Mouse (Mus musculus) cerebellum, postnatal 10 days (tissue): ENCODE results near the gene Aqp11.

Source experiments
- DNase-seq, 2 experiments: peaks; one replicate each; pipeline ENCODE4 v3.0.0; 2021; ENCODE audit warnings: mixed read lengths in 2 of 2

The Aqp11 gene

DNA sequence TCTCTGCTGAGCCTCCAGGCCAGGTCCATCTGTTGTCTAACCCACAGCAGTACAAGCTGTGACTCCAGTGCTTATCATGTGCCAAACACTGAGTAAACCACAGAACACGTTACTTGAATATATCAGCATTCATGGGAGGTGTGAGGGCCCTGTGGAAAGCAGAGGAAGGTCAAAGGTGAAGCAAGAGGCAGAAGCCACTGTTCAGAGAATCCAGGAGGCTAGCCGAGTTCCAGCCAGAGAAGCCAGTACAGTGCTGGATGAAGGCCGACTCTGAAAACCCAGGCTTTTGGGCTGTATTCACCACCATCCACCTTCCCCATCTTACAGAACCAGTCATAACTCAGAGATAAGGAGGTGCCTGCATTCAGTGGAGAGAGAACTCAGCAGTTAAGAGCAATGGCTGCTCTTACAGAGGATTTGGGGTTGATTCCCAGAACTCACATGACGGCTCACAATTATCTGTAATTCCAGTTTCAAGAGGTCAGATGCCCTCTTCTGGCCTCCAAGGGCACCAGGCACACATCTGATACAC, 9.2 kb upstream of the Aqp11 start:
- DNase-seq: no peak

DNA sequence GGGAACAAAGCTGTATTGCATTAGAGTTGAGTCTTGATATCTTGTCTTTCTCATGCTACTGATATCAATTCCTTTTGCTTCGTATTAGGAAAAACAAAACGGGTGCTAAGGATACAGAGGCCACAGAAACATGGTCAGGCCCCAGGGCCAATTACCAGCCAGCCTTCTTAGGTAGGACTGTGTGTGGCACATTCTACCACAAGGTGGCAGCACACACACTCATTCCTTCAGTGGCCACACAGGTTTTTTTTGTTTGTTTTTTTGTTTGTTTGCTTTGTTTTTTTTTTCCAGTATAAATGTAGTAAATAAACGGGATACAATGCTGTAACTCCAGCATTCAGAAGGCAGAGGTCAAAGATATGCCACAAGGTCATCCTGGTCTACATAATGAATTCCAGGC, 7.2 kb upstream of the Aqp11 start:
- DNase-seq: peak; percentile 82 to 86

DNA sequence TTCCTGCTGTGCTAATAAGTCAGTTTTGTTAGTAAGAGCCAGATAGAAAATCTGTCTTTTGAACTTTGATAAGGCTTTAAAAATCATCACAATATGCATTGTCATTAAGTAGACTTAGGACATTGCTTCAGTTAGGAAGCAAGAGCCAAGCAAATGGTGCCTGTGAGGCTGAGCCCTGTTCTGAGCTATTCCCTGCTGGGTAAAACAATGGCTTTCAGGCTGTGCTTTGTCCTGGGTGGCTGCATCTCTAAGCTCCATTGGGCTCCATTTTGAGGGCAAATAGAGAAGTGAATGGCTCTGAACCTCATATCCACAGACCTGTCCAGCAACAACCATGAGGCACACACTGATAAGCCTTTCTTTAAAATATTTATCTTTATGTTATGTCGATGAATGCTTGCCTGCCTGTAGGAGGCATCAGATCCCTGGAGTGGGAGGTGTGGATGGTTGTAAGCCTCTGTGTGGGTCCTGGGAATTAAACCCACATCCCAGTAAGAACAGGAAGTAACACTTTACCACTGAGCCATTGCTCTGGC, 3.7 kb upstream of the Aqp11 start:
- no peak for DNase-seq

DNA sequence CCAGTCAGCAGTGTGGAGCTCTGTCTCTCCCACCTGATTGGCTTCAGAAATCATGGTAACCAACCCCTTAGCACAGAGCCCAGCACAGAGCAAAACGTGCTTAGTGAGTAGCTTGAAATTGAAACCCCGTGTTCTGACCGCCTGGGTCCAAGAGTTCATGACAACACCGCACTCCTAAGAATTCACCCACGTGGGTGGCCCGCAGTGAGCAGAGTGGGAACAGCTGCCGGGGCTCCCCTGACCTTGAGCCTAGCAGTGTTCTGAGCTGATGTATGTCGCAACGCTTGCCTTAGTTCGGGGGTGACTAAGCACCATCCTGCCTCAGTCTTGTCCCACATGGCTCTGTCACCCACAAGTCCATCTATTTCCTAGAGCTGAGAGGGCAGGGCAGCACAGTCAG, 2.9 kb upstream of the Aqp11 start:
- DNase-seq: no peak

DNA sequence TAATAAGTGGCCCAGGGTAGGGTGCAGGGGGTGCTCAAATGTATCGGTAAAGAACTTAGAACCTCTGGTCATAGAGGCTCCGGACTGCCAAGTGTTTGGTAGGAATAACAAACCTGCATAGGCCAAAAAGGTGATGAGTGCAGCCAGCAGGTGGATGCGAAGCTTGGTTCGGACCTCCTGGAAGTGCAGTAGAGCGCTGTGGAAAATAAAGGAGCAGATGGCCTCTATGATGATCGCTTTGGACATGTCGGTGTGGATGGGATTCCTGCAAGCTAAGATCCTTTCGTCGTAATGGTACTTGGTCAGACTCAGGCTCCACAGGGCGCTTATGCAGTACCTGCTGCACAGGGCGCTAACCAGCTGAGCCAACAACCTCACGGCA, 842 bp downstream of the Aqp11 start:
- DNase-seq: peak in 1 of 2 experiments; percentile 44

DNA sequence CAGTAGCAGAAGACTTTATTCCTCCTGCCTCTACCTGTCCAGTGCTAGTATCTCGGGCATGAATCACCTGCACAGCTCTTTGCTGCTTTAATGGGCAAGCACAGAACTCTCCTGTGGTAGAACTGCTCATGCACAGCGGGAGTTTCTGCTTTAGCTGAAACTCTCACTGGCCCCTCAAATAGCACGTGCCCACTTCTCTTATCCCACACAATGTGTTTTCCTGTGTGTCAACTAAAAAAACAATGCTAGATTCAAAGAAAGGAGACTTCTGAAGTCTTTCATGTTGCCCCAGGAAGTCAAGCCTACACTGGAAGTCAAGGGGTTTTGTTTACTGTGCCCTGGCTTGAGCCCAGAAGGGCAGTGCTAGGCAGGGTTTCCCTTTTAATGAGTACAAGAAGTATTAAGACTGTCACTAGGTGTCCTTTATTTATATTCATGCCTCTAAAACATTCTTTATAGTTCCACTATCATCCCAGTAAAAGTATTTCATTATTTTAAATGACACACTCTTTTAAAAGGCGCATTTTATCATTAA, 2.1 kb downstream of the Aqp11 start:
- no peak for DNase-seq

DNA sequence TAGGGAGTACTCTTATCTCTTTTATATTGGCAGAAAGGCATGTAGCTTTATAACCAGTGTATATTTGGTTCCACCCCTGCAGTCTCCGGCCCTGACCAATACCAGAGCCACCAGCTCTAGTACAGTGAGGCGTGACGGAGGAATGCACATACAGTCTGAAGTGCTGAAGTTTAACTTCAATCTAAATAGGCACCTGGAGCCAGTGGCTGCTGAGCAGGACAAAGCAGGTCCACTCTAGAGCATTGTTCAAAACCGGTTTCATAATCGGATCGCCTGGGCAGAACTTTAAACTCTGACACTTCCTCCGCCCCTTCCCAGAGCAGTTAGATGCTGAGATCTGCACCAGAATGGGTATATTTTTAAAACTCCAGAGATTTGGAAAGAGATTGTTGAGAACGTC, 3.1 kb downstream of the Aqp11 start:
- DNase-seq: no peak

DNA sequence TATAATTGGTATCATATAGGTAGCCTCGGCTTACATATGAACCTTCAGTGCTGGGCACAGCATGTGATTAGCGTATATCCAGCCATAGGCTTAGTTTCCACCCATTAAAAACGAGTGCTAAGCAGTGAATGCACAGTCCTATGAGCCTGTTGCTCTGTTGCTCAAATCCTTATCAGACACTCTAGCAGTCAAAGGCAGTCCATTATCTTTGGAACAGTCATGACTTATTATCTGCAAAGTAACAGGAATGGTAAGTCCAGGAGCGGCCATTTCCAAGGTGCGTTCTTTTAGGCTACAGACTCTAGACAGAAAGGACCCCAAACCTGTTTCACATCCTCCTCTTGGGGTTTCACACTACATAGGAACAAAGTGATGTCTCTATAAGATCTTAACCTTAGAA, 4.5 kb downstream of the Aqp11 start:
- DNase-seq: no peak

DNA sequence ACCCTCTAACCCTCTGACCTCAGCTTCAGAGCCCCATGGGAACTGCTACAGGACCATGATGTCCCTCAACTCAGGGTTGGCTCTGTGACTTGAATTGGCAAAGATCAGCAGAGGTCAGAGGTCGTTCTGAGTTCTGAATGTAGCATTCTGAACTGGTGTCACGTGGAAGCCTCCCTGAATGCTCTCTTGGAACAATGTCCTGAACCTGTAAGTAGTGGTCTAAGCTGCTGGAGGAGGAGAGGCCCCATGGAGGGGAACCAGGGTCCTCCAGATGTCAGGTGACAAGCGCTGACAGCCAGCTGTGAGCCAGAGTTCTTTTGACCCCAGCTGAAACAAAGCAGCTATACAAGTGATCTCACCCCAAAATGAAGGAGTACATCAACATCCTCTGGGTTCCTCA, 7.7 kb downstream of the Aqp11 start:
- DNase-seq: no peak

DNA sequence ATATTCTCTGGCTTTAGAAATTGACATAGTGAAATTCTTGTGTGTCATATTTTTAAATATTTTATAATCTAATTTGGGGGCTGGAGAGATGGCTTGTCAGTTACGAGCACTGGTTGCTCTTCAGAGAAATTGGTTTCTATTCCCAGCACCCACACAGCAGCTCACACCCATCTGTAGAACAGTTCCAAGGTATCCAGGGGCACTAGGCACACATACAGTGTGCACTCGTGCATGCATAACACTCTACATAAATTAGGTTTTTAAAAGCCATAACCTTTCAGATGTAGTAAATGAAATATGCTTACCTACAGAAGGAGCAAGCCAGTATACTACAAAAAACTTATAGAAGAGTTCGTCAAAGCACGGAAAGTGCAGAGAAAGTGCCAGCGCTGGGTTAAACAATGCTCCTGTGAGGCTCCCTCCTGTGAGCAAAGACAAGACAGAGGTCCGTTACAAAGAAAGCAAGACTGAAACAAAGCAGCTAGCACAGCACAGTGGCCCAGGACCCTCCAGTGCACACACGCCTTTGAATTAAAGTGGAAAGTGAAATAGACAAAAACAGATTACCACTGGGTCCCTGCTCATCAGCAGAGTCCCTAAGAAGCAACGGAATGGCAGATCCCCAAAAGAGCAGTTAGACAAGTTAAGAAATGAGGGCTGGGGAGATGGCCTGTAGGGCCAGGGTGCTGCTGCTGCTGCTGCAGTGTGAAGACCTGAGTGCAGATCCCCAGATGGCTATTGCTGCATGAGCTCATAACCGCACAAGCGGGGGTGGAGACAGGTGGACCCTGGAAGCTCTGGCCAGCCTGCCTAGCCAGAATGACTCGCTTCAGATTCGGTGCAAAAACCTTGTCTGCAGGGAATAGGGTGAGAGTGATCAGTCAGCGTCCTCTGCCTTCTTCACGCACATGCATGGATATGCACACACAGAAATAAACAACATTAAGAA, 9.1 kb downstream of the Aqp11 start:
- no peak for DNase-seq

DNA sequence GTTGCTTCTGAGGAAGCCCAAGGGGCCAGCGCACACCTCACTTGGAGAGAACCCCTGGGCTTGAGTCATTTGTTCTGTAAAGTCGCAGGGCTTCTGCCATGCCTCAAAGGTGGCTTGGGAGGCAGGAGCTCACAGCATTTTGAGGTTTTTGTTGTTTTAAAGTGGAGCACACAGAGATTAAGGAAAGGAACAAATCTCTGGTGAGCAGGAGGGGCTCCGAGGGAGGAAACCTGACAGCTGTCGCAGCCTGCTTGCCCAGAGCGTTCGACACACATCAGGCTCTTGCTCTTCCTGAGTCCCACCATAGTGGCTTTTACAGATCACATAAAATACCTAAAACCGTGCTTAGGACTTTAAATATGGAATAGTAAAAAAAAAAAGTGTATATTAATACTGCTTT, 11.3 kb downstream of the Aqp11 start:
- no peak for DNase-seq

DNA sequence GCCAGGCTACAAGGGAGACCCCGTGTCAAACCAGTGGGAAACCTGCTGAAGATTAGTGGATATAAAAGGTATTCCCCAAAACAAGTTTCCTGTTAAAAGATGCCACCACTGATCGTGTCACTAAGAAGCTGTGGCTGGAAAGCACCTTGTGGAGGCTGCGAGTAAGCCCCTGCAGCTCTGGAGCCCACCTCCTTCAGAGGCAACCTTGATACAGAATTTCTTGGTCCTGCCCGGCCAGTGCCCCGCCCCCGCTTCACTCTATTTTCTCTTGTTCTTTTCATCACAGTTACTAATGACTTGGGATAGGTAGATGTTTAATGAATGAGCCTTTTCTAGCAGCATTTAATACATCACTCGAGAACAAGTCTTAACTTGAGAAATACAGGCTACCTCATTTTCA, 12.0 kb downstream of the Aqp11 start:
- DNase-seq: no peak

DNA sequence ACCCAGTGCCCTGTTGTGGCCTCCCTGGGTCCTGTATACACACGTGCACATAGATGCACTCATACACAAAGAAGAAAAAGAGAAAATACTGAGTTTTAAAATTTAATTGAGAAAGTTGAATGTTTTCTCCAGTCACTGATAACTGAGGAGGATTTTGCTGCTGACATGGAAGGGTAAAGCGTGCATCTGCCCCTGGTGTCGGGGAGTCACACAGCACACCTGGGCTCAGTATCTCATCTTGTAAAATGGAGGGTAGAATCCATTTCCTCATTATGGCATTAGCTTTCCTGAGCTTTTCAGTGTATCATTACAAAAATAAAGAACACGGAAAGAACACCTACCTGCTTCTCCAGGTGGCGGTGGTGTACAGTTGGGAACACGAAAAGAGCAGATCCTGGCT, 12.7 kb downstream of the Aqp11 start:
- DNase-seq: no peak

DNA sequence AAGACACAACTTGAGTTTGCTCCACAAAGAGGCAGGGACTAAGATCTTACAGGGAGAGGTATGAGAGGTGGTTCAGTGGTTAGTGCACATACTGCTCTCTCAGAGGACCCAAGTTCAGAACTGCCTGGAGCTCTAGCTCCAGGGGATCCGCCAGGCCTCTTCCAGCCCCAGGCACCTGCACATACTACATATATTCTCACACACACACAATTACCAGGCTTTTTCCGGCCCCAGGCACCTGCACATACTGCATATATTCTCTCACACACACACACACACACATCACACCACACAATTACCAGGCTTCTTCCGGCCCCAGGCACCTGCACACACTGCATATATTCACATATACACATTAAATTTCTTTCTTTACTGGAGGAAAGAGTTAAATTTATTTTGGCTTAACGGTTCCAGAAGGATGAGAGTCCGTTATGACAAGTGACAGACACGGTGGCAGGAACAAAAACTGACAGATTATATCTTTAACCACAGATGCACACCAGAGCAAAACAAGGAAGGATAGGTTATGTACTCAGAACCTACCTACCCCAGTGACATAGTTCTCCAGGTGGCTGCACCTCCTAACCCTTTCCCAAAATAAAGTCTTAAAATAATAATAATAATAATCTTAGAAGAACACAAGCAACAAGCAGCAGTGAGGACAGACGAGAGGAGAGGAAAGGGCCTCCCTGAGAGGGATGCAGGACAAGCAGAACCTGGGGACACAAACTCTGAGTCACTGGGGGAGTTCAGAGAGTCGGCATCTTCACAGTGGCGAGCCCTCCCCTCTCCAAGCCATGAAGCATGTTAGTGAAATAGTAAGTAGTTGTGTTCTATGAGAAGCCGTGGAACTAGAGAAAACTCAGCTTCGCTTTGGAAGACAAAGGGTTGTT, 14.2 kb downstream of the Aqp11 start:
- no peak for DNase-seq

DNA sequence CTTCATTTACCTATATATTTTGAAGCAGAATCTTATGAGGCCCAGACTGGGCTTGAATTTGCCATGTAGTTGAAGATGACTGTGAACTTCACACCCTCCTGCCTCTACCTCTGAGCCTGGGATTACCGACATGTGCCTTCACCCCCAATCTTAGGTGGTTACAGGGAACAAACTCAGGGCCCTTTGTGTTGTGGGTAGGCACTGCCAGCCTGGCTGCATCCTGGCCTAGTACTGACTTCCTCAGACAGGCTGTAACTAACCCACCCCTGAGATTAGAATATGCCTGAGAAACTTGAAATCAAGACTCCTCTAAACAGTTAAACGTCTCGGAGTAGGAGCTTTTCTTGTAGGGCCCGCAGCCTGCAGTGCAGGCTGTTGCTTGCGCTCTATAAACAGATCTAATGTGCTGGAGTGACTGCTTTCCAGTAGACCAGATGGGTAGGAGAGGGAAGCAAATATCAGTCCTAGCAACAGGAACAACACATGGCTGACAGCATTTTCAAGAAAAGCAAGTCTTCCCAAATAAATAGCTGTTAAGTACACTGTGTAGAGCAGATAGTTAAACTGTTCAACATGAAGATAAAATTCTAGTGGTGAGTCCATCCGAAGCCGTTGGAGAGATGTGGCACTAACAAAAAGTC, 15.7 kb downstream of the Aqp11 start:
- no peak for DNase-seq

DNA sequence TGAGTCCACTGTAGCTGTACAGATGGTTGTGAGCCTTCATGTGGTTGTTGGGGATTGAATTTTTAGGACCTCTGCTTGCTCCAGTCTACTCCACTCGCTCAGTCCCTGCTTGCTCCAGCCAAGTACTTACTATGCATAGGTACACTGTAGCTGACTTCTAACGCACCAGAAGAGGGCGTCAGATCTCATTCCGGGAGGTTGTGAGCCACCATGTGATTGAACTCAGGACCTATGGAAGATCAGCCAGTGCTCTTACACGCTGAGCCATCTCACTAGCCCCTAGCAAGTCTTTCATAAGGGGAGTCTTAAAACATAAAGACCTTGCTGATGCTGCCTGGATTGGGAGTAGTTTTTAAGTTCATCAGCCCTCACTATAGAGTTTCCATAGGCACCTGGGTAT, 18.0 kb downstream of the Aqp11 start:
- no peak for DNase-seq

DNA sequence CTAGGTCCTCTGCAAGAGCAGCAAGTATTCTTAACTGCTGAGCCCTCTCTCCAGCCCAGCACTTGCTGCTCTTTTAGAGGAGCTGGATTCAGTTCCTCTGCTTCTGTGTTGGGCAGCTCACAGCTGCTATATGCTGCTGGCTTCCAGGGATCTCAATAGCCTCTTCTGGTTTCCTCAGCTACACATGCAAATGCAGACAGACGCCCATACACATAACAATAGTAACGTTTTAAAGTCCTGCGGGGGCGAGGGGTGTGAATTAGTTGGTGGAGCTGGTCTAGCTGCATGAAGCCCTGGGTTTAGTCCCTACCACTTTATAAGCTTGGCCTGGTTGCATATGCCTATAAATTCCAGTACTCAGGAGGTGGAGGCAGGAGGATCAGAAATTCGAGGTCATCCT, 19.0 kb downstream of the Aqp11 start:
- DNase-seq: no peak

DNA sequence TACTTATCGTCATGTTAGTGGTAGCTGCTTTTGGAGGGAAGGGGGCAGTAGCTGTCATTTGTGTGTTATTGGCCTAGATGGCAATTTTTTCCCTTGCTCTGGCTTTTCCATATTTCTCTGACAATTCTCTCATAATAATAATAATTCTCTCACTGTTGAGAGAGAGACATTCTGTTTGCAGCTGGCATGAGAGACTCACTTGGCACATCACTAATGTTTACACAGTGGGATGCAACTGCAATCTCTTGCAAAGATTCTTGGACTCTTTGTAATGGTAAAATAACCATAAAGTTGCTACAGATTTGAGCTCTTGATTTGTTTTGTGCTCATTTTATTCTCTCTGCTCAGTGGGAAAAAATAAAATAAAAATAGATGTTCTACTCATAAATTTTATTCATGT, 20.8 kb downstream of the Aqp11 start:
- no peak for DNase-seq

DNA sequence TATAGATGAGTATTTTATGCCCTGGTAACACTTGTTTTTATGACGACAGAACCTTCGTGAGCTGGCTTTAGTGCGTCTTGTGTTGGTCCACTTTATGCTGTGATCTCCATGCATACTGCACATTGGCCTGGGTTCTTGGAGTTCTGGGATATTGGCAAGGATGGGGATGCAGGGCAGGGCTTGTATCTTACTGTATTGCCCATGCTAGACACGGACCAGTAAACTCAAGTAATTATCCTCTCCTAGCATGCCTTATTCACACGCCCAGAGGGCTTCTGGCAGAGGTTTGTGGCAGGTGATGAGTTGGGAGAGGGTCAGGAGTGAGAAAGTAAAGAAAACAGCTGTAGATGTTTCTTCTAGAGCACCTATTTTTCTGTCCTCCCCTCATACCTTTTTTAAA, 23.4 kb downstream of the Aqp11 start:
- no peak for DNase-seq

DNA sequence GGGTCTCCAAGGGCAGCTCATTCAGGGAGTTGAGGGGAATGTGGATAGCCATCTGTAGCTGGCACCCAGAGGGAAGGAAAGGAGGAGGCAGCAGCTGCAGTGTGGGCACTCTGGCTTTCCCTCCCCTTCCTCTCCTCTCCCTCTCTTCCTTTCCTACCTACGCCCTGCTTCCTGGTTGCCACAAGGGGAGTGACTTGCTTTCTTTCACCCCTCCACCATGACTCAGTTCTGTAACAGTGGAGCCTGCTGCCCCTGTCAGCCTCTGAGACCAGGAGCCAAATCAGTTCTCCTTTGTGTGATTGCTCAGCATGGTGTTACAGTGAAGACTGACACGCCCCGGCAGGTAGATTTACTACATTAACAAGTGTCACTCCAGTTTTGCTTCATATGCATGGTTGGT, 28.9 kb downstream of the Aqp11 start:
- no peak for DNase-seq

DNA sequence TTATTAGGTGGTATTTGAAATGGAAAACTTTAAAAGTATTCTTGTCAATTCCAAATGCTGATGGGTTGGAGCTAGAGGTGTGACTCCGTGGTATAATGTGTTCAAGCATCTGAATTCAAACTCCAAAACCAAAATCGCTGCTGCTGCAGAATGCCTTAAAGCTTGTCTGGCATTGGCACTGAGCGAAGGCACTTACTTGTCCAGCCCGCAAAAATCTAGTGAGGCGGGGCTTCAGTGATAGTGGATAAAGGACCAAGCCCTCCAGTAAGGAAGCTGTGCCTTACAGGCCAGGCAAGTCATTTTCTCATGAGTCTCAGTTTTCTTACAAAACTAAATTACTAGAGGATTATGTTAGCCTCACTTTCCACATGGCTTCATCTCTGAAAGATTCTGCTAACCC, 30.3 kb downstream of the Aqp11 start:
- no peak for DNase-seq

DNA sequence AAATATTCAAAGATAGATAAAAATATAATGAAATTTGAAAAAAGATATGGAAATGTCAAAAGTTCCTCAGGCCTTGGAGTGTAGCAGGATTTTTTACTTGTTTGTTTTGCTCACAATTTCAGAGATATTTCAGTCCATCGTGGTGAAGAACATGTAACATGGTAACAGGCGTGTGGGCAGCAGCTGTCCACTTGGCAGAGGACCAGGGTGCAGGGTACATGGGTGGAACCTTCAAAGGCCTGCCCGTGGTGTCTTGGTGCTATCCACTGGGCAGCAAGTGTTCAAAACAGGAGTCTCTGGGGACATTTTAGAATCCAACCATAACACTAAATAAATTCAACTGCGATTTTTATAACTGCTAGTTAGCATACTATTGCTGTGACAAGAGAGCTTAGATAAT, 31.0 kb downstream of the Aqp11 start:
- peak; percentile 73 to 78 for DNase-seq

DNA sequence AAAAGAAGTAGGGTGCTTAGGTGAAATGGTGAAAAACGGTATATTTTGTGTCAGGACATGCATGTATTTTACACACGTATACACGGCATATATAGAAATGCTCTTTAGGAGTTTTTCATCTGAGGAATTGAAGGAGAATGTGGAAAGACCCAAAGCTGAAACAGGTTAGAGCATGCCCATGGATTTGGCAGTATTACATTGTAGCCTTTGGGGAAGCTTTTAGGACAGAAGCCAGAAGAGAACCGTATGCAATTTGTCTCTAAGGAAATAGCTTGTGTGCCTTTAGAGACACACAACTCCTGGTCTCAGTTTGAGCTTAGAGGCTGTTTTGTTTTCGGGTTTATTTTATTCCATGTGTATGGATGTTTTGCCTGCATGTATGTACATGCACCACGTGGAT, 37.0 kb downstream of the Aqp11 start:
- DNase-seq: no peak
